Mouse (Mus musculus): Measurements from ENCODE around the gene Zfp618.

DNA sequence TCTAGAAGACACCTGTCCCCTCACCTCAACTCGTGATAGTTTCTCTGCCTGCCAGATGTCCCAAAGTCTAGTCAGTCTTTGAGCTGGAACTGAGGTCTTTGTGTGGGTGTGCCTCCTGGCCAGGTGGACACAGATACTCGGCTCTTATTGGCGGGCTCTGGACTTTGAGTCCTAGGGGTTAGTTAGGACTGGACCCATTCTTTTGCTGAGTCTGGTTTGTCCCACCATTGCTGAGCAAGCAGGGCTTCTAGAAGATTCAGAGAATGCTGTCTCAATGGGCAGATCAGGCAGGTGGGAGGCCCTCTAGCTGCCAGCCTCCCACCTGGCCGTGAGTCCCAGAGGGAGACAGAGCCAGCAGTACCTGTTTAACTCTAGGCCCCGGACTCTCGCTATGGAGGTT lies 12.1 kb downstream of the Zfp618 start:
- TF ChIP-seq CTCF (IDR thresholded peaks at IDR 0.05; ENCODE audit: extremely low read depth, insufficient read length, insufficient replicate concordance, low read depth, low read length), result no peak
- no peak for TF ChIP-seq POLR2A (IDR thresholded peaks at IDR 0.05; ENCODE audit: low read depth, low read length)

Measured in small intestine, adult 2 months (tissue).